Mouse (Mus musculus) small intestine, adult 2 months (tissue): Measurements from ENCODE around the gene Cnih2.

Source experiments
- CTCF ChIP-seq: fragments of 200-500 bp; IDR thresholded peaks from 2 replicates; pipeline ENCODE4 v1.5.1; 2012; ENCODE audit warnings: low read depth, mild to moderate bottlenecking, control low read depth, inconsistent platforms, low read length, moderate library complexity, mixed read lengths; ENCODE audit not compliant: insufficient replicate concordance, insufficient read length; ENCODE audit errors: extremely low read depth
- POLR2A ChIP-seq: fragments of 200-500 bp; IDR thresholded peaks from 2 replicates; pipeline ENCODE4 v1.6.1; 2012; ENCODE audit warnings: low read depth, mild to moderate bottlenecking, control low read depth, inconsistent platforms, low read length, moderate library complexity

DNA sequence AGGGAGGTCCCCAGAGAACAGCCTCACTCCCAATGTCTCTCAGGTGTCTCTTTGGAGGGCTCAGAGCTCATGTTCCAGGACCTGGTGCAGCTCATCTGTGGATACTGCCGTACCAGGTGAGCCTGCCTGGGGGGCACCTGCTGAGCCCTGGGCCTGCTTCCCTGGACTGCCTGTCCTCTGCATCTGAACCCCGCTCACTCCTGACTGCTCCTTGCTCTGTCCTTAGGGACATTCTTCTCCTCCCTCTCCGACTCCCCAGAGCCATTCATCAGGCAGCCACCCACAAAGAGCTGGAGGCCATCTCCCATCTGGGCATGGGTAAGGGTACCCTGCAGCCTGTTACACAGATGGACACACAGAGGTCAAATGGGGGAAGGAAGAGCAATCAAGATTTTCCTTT lies 46.8 kb downstream of the Cnih2 start:
- TF ChIP-seq POLR2A (no peak), CTCF (no peak)
